Mouse (Mus musculus) mouse trophoblast stem cell (cell line): ENCODE data around the gene Nxnl1.
"Not testable (repeated sequence)": the region's sequence is repeated elsewhere in the genome, so short reads cannot be mapped to it uniquely, and the experiment has no call there.

ENCODE experiments used
- in situ Hi-C, 2 experiments: fragments of 300-500 bp; cut with MseI, MboI; formaldehyde crosslinking; loops; 2 replicates in 1 of 2; 3 replicates in 1 of 2; pipeline ENCODE4 v1.15.1; 2025

Gene Nxnl1

GRCm38 (mm10) chr8:71519037-71519825 lies 47.2 kb downstream of the Nxnl1 start:
- in situ Hi-C loops, result not testable (repeated sequence)

GRCm38 (mm10) chr8:71516786-71517185 lies 49.6 kb downstream of the Nxnl1 start:
- in situ Hi-C loops, result no loop called here

GRCm38 (mm10) chr8:71515043-71515442 lies 51.4 kb downstream of the Nxnl1 start:
- in situ Hi-C loops, result no loop called here

- in situ Hi-C loops, result no loop called here
These were observed 53.2 kb downstream of the Nxnl1 start for GRCm38 (mm10) chr8:71513018-71513754.

- in situ Hi-C loops, result no loop called here
These were observed 54.8 kb downstream of the Nxnl1 start, which contains the start of gene Plvap for GRCm38 (mm10) chr8:71511644-71512043. Gene Plvap (minus strand): TSS chr8:71511752.
